Mouse (Mus musculus) adrenal gland, adult 2 months (tissue): ENCODE results near the gene Sptssb. TPM values are rescaled to one million over a fixed set of nuclear protein-coding genes. Genes with fewer than 3 reads are reported as not detected.

ENCODE experiments used
- DNase-seq: peaks from one replicate; pipeline ENCODE4 v3.0.0; 2021
- long read RNA-seq: library from polyadenylated mRNA; stranded (forward); transcript quantifications from one replicate; pipeline ENCODE4 v2.0.0, GENCODE M21; 2021
- polyA plus RNA-seq: library from polyadenylated mRNA; depleted of rRNA; stranded (reverse); fragments of >200 nt; gene quantifications from 2 replicates; pipeline ENCODE4 v1.2.3, GENCODE M21; 2012; rRNA removed
- total RNA-seq, 2 experiments: library from RNA; stranded (reverse); gene quantifications; 2 replicates each; pipeline ENCODE4 v1.2.3; 2021

Gene Sptssb
- total RNA-seq (not detected), polyA plus RNA-seq (0.50 TPM in 1 of 2 replicates, not detected in the other)
- long read RNA-seq = 0 reads

DNA sequence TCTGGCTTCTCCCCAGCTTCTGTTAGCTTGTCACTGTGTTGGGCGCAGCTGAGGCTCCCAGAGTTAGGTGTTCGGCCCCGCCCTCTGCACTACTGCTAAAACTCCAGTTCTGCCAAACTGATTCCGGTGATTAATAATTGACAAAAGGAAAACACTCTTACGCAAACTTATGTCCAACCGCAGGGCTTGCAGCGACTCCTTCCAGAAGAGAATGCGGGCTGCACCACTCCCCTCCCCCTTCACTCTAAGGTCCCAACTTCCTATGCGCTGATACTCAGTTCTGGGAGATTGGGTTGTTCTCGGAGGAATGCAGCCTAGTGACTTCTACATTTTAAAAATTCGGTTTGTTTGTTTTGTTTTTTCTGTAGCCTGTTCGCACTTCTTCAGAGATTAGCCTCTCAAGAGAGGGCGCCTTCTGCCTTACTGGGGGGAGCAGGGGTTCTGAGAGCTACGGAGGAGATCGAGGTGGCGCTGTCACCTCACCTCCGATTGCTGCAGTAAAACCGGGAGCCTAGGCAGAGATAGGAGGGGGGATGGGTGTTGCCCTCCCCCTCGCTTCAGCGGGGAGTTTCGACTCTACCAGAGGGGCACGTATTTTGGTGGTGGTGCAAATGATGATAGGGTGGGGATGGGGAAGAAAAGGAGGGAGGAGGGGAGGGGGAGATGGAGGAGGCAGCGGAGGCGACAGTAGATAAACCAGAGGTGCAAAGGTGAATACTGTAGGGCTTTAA lies at the start of gene Sptssb:
Gene Sptssb (minus strand): TSS at position 83 of the 731 bp plus-strand sequence.
- peak; percentile 24 for DNase-seq

DNA sequence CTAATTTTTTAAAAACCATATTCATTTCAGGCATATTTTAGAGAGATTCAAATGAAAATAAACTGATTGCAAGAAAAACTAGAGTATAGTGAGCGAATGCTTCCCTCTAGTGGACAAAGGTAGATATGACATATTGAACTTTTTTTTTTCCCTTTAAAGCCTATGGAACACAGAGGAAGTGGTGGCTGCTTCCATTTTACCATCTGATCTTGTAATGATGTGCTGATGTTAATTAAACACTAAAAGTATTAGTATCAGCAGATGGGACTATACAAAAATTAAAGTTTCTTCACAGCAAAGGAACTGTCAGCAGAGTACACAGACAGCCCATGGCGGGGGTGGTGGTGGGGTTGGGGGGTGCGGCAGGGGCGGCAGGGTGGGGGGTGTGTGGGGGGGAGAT lies 48.3 kb upstream of the Sptssb start:
- DNase-seq = no peak

DNA sequence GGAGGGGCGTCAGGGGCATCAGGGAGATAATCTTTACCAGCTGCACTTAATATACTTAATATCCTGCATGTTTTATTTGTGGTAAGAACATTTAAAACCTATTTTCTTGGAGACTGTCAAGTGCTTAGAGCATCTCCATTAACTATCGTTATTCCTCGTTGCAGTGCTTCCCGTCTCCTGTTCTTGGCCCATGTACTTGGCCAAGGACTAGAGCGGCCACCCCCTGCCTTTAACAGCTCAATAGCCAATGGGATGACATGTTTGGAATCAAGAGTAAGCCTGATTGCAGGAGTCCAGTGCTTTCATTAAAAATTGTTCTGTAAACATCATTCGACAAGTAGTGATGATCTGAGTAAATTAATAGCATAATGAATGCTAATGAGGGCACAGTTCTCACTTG lies 47.8 kb upstream of the Sptssb start:
- DNase-seq = no peak

DNA sequence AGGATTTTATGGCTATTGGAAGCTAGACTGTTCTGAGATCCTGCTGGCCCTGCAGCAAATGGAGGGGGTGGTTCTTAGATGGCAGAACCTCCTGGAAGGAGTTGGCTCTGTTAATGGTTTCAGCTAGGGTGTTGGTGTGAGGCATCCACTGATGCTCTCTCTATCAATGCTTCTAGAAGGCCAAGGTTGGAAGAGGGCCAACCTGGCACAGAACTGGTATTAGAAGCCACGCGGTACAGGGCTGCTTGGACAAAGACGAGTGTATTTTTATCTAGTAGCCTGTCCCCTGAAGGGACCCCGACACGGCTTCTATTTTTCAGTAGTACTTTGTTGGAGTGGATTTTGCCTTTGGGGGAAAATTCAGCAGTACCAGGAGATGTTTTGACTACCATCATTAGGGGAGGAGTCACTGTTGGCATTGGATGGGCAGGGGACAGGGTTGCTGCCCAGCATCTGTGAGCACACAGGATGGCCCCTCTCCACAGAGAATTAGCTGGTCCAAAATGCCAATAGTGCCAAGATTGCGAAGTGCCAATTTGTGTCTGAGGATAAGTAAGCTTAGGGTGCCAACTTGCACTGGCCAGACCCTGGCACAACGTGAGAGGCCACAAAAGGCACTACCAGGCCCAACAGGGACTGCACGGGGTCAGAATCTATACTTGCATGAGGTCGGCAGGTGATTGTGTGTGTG lies 43.2 kb upstream of the Sptssb start:
- DNase-seq = no peak

DNA sequence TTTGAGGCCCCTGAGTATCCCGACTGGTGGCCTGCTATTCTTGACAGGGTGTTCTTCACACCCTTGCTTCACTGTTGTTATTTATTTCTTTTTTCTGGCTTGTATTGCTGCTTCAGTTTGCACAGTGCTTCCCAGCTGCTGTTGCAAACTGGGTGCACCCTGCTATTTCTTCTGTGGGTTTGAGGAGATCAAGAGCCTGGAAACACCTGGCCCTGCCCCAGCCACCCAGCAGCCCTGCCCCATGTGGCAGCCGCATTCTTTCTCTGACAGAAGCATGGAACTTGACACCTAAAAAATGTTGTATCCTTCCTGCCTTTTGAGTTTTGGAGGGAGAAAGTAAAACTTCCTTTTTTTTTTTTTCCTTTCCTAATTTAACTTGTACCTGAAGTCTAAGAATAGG lies 42.6 kb upstream of the Sptssb start:
- DNase-seq = no peak

DNA sequence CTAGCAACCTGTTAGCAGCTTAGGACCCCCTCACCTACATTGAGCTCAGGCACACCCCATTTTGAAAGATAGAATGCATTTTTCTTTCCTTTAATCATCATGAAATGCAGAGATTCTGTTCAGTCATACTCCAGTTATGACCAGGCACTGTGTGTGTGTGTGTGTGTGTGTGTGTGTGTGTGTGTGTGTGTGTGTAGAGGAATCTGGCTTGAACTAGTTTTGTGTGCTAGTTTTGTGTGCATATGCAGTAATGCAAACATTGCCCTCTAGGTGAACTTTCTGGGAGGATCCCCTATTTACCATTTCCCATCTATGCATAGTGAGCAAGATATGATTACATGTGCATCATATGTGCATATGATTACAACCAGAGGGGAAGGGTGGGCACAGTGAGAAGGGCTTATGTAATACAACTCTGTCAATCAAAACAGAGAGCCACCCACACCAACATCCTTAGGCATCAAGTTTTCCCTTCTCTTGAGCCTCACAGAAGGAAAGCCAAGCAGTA lies 42.2 kb upstream of the Sptssb start:
- DNase-seq = no peak

DNA sequence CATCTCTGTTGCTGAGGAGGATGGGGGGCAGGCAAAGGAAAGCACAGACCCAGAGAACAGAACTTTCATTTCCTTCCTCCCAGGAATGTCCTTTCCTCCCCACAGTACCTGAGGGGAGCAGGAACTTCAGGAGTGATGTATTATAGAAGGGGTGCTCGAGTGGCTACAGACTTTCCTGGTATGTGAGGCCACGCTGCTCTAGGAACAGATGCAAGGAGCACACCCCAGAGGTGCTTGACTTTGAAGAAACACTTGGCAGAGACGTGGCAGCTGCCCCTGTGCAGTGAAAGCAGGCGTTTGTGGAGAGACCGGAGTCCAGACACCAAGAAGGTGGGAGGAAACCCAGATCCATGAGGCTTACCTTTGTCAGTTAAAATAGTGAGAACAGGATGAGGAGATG lies 40.6 kb upstream of the Sptssb start:
- DNase-seq = no peak

DNA sequence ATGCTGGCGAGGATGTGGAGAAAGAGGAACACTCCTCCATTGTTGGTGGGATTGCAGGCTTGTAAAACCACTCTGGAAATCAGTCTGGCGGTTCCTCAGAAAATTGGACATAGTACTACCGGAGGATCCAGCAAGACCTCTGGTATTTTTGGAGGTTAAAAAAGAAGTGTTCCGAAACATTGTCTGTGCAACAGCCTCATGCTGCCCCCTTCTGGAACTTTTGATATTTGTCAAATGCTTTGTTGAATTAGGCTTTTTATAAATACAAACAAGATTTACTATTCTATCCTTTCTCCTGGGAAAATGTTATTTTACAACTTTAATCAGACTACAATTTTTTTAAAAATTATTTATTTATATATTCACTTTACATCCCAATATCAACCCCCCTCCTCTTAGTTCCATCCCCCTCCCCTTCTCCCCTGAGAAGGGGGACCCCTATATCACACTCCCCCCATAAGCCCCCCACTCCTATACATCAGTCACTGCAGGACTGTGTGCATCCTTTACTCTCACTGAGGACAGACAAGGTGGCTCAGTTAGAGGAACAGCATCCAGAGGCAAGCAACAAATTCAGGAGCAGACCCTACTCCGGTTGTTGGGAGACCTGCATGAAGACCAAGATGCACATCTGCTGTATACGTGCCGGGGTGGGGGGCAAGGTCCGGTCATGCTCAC lies 38.3 kb upstream of the Sptssb start:
- DNase-seq = peak; percentile 11

DNA sequence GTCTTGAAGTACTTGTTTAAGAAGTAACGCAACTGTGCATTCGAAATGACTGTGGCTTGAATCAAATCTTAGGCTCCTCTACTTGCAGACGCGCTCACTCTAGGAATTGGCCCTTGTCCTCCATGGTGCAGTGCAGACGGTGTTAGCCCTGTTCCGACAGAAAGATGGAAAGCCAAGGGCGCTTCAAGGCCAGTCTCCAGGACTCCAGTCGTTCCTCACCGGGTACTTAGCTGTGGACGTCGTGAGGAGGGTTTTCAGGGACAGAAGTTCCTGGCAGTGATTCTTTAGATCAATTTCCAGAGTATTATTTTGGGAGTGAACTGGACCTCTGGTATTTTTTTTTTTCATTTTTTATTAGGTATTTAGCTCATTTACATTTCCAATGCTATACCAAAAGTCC lies 35.8 kb upstream of the Sptssb start:
- DNase-seq = peak; percentile 39

DNA sequence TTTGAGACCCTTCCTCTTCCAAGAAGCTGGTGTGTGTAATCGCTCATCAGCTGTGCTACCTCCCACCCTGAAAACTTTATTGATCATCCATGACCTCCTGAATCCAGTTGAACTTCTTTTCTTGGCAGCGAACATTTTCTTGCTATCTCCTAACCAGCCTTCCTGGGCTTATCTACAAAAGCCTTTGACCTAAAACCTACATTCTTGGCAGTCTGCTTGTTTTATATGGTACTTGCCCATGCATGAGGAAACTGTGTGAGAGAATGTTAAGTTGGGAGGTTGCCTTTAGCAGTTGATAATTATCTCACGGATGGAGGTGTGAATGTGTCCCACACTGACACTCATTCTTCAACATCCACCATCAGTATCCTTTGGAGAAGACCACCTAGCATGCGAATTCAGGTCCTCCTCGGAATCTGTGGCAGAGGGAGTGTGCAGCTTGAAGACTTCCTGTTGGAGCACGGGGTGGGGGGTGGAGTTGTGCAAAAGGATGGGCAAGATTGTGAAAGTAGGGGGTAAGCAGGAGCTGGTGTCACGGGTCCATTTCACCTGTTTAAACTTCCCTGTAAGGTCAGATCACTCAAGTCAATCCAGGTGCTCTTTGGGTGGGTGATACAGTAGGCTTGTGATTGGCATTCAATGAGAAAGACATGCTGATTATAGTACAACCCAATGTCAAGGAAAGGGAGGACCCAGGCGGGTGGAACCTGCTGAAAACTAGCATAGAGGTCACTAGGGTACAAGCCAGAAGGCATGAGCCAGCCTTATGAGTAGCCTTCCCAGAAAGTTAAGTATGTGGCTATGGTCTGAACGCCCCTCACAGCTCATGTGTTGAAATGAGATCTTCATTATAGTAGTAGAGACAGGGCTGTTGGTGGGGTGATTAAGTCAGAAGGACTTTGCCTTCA lies 32.7 kb upstream of the Sptssb start:
- DNase-seq = no peak

DNA sequence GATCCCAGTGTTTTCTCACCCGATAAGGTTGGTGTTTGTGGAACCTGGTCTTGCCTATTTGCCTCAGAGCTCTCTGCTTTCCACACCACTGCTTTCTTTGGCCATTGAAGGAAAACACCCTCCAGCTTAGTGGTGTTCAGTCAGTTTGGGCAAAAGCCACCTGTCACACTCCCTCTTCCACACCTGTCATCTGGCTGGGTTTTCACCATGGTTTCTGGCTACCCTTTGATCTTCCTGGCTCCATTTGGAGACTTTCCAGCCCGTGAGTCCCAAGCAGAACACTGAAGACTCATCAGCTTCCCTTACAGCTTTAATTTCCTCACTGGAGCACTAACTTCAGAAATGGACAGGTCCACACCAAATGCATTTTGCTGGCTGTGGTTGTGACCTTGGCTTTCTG lies 26.1 kb upstream of the Sptssb start:
- DNase-seq = no peak

DNA sequence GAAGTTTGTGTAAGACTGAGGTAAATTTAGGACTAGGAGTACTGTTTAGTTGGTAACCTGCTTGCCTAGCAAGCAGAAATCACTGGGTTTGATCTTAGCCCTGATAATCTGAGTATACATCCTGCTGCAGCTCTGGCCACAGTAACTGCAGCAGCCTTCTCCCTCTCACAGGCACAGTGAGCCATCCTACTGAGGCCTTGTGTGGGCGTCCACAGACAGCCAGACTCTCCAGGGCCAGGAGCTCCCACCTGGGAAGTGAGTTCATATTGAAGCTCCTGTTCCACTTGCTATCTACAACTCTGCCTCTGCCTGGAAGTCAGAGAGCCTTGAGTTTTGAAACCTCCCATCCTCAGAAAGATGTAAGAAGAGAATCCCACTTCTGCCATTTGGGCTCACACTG lies 24.0 kb upstream of the Sptssb start:
- no peak for DNase-seq

DNA sequence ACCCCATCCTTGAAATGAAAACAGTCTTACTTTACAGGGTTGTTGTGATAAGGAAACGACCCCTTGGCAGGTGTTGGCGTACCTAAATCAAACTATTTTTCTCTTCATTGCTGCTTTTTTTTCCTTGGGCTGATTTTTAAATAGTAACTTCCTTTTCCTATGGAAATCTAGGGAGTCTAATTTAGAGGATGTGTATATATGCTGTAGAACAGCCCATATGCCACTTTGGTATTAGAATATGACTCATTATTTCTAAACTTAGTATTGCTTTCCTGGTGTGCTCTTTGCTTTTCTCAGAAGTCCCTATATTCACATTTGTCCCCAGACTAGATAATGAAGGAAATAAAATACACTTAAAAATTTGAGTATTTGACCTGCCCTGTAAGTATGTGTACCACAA lies 17.8 kb upstream of the Sptssb start:
- DNase-seq = no peak

DNA sequence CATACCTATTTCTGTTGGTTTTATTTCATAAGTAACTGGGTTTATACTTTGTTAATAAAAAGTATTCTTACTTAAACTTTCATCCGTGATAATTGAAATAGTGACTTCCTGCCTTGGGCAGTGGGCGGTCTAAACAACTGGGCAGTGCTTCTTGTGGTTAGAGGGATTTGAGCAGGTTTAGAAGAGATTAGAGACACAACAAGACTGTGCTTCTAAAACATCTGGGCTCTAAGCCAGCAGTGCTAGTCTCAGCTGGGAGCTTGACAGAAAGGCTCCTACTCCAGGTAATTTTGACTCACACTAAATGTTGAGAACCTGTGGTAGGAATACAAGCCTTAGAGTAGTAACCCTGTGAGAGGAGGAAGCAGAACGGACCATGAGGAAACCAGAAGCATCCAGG lies 15.0 kb upstream of the Sptssb start:
- DNase-seq = no peak

DNA sequence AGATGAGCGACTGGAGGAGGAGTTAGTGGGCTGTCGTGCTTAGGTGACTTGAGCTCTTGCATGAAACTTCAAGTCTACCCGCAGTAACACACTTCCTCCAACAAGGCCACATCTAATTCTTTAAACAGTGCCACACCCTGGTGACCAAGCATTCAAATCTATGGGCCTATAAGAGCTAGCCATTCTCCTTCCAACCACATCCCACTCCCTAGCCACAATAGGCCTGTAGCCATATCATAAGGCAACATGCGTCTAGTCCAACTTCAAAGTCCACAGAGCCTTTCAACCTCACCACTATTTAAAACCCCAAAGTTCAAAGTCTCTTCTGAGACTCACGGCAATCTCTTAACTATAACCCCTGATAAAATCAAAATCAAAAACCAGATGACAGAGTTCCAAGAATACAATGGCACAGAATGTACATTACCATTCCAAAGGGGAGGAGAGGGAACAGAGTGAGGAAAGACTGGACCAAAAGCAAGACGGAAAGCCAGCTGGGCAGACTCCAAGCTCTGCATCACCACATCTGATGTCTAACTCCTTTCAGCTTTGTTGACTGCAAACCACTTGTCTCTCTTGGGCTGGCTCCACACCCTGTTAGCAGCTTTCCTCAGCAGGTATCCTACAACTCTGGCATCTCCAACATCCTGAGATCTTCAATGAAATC lies 13.1 kb upstream of the Sptssb start:
- no peak for DNase-seq

DNA sequence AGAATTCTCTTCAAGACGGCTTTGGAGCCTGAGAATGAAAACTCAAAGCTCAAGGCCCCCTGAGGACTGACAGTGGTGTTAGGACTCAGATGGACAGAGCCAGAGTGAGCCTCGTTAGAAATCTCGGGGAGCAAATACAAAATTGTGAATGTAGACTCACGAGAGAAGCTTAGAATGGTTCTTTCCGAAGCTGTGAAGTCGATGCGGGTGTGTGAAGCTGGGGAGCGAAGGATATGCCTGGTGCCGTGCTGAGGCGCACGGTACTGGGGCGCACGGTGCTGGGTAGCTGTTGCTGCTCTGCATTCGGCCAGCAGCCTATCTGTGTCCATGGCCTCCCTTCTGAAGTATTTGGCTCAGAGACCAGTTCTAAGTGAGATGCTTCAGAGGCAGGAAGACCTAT lies 11.4 kb upstream of the Sptssb start:
- no peak for DNase-seq

DNA sequence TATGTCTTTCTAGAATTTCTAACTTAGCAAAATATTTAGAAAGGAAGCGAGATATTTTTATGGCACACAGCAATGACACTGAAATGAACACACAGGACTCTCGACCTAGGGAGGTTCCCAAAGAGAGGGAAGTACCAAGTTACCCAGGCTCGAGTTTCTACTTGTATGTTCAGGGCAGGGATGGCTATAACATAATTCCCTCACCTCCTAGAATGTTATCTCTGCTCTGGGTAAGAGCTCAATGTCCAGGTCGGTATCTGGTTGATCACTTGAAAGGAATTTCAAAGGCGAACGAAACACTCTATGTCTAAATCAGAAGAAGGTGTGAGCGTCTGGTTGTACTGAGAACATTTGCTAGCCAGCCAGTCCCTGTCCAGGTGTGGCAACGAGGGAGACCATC lies 10.0 kb upstream of the Sptssb start:
- no peak for DNase-seq

DNA sequence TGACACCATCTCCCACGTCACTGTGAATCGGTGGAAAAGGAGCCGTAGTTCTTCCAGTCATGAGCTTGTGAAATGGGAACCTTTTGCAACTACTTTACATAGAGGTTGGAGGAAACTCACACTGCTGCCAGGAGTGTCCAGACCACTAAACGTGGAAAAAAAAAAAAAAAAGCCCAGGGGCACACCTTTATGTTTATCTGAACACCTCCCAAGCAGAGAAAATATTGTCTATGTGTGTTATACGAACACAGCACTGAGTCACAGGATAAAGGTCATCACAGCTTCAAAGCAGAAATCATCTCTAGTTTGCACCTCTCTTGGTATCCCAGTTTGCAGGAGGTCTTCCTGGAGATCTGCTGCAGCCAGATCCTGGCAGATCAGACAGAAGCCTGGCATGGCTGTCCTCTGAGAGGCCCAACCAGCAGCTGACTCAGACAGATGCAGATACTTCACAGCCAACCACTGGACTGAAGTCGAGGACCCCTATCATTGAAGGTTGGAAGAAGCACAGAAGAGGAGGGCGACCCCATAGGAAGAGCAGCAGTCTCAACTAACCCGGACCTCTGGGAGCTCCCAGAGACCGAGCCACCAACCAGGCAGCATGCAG lies 2.2 kb upstream of the Sptssb start:
- no peak for DNase-seq

DNA sequence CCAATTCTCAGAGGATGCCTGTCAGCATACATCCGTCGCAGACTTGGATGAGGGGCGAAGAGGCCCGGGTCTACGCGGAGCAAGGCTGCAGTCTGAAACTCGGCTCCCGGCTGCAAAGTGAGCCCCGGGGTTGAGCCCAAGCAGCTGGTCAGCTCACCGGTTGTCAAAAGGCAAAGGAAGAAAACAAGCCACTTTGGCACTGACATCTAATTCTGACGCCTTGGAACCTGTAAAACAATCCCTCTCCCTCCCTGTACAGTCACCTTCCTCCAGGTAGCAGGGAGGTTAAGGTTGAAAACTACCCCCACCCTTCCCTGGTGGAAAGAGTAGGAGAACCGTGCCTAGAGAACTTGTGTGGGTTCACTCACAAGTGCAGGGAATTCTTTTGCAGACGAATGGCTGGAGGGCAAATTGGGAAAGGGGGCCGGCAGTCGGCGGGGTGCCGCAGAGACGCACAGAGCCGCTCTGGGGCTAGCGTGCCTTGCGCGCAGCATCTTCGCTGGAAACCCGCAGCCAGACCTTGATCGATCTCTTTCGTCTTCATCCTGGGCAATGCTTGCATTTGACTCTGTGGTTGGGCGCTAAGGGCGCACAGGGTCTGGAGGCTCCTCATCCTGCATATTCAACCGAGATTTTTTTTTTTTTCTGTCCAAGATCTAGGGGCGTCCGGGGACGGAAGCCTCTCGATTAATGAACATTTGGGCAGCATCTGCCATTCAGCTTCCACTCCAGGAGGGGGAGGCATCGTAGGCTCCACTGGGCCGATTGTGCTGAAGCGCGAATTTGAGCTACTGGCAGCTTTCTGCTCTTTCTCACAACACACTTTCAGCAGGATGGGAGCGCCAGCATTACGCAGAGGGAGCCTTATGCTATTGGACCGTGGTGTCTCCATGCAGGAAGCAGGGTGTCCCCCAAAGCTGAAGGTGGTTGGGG lies 1.1 kb upstream of the Sptssb start:
- no peak for DNase-seq

DNA sequence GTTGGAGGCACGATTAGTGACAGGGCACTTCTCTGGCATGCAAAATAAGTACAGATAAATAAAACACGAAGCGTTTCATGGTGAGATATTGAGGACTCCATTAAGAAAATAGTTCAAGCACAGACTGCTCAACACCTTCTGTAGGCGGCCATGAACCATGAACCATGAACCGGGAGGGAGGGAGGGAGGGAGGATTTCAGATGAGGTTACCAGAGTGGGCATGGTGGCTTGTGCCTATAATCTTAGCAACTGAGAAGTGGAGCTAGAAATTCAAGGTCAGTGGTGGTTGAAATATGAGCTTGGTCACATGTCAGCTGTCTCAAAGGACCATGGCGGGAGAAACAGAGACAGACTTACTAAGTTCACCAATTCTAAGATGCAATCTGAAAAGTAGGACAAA lies 20.3 kb downstream of the Sptssb start:
- no peak for DNase-seq
